Mouse (Mus musculus): ENCODE results near the gene Ppp2r3a.

The Ppp2r3a gene

DNA sequence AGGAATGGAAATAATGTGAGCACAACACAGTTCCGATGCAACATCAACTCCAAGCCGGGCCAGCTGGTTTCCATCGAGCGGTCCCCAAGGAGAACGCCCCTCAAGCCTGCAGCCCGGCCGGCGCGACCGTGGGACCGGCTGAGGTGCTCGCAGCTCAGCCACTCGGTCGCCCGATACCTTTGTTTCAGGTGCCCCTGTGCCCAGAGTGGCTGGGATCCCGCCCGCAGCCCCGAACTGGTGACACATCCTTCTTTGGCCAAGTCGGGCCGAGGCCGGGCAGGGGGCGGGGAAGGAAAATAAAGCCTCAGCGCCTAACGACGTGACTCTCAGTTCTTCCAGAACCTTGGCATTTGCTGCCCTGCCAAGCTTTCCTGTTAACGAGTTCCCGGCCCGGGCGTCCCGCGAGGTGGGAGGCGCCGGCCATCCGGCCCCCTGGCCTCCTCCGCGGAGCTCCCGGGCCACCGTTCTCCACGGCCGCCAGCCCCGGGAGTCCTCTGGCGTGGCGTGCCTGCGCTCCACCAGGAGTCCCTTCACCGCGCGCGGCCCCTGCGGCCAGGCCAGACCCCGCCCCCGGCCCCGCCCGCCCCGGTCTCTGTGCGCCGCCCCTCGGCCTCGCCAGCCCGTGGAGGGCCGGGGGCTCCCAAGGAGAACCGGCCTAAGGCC lies 483 bp downstream of the Ppp2r3a start:
- peak; percentile 73 for DNase-seq

DNA sequence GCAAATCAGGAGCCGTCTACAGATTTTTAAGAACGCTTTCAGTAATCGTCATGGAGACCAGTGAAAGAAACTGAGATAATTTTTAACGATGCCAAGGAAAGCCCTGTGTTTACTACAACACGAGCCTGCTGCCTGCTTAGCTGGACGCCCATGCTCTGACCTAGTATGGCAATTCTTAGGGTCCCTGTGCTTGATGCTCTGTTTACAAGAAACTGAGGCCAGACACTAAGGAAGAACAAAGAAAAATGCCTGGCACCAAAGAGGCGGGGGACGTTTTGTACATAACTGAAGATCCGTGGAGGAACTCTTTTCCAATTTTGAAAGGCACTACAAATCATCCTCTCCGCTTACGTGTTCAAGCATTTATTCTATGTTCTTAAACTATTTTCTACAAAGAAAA lies 1.1 kb downstream of the Ppp2r3a start:
- DNase-seq, result no peak

DNA sequence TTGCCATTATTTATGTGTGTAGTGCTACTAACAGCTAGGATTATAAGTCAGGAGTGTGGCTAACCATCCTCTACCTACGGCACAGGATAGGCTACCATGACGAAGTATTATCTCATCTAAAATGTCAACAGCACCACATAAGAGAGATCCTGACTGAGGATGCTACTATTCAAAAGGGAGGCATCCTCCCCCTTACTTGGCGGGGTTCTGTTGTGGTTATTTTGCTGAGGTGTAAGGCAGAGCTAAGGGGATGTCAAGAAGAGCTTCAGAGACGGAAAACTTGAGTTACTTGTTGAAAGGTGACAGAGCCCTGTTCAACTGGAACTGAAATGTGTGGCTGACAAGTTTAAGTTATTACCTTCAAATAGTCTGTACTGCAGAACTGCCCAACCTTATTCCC lies 2.0 kb downstream of the Ppp2r3a start:
- DNase-seq, result no peak

DNA sequence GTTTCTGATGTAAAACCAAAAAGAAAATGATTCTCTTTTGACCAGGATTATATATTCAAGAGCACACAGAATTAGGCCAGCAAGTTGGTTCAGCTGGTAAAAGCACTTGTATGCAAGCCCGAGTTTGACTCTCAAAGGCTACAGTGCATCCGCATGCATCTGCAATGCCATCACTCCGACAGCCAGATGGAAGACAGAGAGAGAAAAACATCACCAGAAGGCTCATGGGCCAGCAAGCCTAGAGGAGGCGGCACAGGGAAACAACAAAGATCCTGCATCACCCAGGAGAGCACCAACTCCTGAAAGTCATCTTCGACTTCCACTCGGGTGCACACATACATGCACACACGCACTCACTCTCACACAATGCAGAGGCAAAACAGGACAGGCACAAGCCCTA lies 4.1 kb downstream of the Ppp2r3a start:
- DNase-seq, result no peak

DNA sequence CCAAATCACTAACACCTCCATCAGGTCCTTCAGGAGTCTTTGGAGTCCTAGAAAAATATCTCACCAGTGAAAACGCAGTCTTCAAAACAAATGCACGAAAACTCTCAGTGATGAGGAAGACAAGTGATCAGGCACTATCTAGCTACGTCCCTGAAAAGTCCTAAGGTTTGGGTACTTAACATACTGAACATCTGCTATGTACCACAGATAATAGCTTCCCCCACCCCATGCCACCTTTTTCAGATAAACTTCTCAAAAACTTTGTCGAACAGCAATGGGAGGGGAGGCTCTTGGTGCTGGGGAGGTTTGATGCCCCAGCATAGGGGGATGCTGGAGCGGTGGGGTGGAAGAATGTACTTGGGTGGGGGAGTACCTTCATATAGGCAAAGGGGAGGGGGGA lies 6.1 kb downstream of the Ppp2r3a start:
- DNase-seq, result no peak

DNA sequence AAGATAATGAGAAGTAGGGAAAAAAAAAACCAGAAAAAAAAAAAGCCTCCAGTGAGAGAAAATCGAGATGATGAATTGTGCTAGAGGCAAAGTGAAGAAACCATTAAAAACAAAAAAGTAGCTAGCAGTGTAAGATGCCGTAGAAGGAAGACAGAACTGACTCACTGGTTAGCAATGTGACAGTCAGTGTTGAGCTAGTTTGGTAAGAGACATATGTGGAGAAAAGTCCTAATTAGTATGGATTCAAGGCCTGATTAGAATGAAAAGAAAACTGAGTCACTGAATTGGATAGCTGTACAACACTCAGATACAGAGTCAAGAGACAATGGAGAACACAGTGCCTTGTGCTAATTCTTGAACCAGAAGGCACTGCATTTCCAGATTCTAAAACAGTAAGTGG lies 7.9 kb downstream of the Ppp2r3a start:
- no peak for DNase-seq

DNA sequence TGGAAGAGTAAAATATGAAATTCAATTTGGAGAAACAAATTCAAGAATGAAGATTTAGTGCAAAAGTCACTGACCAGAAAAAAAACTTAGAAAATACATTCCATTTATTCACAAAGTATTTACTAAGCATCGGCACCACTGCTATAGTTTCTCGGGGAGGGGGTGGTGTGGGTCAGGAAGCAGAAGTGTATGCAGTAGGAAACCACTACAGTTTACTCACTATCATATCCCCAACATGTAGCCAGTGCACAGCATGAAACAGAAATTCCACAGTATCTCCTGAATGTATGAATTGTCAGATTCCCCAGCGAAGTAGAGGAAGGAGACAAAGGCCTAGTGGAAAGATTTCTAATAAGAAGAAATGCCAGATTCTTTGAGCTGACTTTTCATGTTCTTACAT lies 11.4 kb downstream of the Ppp2r3a start:
- DNase-seq, result no peak

DNA sequence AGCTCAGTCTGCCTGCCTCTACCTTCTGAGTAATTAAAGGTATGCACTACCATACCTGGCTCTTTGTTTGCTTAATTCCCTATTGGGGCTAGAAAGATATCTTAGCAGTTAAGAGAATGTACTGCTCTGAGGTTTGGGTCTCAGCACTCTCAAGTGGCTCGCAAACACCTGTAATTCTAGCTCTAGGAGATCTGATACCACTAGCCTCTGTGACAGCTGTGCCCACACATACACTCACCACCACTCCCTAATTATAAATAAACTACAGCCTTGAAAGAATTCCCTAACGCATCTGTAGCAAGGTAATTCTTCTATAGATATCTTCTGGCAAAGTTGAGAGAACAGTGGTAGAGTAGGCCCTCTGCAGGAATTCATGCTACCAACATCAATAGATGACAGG lies 15.8 kb downstream of the Ppp2r3a start:
- DNase-seq, result no peak

DNA sequence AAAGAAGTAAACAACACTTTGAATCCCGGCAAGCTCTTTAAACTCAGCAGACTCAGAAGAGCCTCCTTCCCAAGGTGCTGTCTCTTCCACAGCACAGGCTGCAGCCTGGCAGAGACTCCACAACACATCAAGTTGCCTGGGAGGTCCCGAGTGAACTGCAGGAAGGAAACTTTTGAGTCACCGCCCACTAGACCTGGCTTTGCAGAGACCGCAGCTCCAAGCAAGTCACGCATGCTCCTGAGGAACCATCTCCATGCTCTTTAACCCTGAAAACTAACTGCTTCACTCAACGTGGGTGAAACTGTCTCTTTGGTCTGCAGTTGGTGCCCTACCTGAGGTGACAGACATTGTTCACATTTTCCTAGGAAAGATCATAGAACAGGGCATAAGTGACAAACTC lies 19.6 kb downstream of the Ppp2r3a start:
- DNase-seq, result no peak

DNA sequence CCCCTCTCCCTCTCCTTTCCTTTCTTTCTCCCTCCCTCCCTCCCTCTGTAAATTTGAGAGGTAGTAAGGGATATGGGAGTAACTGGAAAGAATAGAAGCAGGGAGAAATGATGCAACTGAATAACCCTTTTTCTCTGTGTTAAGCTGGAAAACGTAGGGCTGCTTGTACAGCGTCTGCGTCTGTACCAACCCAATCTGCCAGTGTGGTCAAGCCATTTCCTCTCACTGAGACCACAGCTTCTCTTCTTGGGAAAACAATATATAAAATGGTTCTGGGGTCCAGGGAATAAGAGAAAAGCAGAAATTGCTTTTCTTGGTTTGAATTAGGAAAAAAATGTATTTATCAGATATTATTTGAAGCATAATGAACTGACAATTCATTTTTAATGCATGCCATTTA lies 21.6 kb downstream of the Ppp2r3a start:
- no peak for DNase-seq

DNA sequence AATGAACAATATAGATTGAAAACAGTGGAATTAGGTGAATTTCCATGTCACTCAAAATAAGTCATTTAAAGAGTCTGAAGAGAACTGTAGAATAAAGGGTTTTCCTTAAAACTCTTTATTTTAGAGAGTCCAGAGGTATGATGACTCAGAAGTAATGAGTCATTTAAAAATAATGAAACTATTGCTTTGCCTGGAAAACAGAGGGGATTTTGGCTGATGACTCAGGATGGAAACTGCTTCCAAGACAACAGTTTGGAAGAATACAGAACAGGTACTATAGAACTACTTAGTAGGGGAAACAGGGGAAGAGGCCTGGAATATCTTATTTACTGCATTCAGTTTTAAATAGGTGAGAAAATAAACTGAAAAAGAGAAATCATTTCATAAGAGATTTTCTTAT lies 22.7 kb downstream of the Ppp2r3a start:
- DNase-seq, result no peak

DNA sequence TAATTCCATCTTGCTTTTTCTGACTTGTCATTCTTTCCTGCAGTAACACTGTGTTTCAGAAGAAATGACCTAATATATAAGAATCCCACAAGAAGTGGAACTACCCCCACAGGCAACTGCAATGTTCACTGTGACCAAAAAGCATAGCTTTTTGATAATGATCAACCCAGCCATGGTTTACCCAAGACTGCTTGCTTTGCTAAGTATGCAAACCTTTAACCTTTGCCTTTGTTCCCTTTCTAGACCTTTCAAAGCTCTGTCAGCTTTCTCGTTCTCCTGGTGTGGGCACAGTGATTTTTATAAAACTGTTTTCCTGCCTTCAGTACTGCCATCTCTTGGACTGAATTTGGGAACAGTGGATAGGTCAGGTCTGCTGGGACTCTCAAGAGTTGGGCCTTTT lies 43.6 kb downstream of the Ppp2r3a start:
- no peak for DNase-seq

DNA sequence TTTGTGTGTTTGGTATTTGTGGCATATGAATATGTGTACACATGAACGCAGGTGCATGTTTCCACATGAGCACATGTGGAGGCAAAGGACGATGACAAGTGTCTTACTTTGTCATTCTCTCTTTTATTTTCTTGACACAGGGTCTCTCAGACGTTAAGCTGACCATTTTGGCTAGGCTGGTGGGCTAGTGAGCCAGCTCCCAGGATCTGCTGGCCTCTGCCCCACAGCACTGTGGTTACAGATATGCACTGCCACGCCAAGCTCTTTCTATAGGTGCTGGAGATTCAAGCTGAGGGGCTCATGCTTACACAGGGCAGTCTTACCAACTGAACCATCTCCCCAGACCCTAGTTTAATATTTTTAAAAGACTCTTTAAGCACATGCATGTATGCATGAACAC lies 45.1 kb downstream of the Ppp2r3a start:
- no peak for DNase-seq

DNA sequence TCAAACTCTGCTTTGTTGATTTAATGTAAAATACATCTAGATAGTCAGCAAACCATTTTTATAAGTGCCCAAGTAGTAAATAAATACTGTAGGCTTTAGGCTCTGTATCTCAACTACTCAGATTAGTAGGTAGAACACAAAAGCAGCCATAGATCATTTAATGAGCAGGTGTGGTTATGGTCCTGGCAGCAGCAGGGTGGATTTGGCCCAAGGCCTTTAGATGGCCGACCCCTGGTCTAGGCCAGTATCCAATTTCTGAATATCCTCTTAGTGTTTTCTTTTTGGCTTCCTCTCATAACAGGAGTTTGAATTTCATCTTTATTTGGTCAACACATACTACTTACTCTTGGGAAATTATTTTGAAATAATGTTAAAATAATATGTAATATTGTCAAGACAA lies 46.4 kb downstream of the Ppp2r3a start:
- no peak for DNase-seq

DNA sequence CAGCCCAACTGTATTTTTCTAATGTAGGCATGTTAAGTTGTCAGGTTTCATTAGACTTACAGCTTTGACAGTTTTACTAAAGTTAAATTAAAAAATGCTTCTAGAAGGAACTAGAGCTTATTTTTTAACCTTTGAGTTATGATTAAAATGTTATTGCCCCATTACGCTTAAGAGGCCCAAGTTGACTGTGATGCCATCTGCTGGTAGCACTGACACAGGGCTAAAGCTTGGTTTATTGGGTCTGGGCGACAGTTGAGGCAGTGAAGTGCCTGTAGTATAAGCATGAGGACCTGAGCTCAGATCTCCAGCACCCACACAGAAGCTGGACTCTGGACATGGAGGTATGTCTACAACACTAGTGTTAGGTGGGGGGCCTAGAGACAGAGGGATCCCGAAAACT lies 47.5 kb downstream of the Ppp2r3a start:
- no peak for DNase-seq

DNA sequence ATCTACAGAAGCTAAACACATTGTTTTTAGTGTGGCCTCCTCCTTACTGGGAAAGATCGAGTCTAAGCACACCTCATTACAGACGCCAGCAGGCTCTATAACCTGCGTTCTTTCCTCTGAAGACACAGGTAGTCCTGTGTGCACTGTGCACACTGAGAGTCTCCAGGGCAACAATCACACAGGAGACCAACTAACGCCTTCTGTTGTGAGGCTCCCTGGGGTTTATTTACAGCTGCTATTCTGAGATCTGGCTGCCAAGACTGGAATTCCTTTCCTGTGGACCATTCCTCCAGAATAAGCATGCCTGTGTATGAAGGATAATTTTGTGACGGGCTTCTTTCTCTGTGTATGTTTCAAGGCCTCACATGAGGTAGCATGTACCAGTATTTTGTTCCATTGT lies 51.0 kb downstream of the Ppp2r3a start:
- DNase-seq, result no peak

DNA sequence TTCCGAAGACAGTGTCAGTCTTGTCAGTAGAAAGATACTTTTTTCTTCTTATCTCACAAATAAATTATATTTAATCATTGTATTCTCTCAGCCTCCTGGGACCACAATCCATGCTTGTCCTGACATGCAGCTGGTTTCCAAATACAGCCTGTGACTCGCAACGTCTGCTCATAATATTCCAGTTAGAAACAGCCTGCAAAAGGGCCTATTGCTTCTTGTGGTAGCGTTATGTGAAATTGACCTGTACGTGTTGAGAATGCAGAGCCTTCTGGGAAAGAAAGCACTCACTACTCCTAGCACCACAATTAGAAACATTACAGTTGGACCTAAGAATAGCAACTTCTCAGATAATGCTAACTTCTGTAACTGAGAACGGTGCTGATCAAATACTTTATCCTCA lies 52.8 kb downstream of the Ppp2r3a start:
- DNase-seq, result peak; percentile 11

DNA sequence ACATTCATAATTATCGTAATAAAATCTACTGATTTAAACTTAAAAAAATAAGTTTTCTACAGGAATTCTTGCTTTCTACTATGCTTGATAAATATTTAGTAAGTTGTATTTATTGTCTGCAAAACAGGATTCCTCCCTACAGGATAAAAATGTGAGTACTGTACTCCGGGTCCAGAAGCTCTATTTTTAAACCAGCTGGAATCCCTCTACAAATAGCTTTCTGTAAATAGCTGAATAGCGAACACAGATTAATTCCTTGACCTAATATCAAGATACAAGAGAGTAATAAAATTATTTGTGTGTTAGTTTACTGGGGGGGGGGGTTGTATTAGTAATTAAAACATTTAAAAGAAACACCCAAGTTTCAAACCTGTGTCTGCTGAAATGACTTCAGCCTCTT lies 53.3 kb downstream of the Ppp2r3a start:
- DNase-seq, result no peak

DNA sequence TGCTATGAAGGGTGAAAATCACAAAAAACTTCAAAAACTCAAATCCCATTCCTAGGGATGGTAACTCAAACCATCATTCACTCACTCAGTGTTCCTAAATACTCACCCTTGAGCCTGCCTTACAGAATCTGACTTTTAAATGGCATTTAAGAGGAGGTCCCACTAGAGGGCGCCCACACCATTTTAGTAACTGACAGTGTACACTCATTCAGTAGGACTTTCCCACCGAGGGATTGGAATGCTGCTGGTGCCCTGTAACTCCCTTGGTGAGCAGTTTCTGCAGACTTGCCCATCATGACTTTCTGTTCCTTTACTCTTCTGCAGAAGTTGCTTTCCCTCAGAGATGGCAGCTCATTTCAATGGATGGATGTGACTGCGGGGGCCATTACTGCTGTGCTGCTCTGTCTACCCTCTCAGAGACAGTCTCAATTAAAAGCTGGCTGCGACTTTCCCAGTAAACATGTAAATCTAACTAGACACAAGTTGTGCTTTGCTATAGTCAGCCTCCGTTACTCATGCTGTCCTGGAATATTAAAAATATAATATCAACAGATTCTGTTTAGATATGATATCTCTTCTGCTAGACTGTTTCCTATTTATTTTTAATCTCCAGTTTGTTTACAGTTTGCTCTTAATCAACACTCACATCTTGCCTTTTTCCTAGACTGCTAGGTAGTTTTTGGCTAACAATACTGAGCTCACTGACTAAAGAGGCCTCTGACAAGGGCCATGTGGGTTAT lies 69.5 kb downstream of the Ppp2r3a start:
- peak; percentile 93 for DNase-seq

DNA sequence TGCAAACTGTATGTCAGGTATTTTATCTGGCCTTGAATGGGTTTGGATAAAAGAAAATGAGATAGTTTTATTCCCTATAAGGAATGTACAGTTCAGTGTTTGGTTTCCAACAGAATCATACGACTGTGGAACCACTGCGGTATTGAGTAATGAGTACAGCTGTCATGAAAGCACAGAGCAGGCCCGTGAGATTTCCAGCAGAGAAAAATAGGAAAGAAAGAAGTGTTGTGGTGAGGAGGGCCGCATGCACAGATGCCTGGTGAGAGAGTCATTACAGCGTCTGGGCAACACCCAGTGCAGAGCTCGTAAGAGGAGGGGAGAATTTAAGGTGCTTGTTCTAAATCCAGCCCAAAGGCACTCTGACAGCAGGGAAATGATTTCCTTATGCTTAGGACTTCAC lies 70.3 kb downstream of the Ppp2r3a start:
- no peak for DNase-seq

DNA sequence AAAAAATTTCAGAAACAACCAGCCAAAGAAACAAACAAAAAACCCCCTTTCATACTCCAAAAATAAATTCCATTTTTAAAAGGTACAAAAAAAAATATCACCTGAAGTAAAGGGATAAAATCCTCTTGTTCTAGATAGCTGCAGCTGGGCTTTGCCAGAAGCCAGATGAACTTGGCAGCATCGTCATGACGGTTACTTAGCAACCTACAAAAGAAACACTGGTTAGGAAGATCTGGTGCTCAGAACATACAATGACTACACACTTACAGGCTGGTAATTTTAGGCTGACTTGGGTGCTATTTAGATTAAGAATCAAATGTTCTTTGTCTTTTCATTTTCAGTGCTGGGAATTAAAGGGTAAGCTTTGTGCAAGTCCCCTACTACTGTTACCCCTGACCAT lies 71.4 kb downstream of the Ppp2r3a start:
- DNase-seq, result no peak

DNA sequence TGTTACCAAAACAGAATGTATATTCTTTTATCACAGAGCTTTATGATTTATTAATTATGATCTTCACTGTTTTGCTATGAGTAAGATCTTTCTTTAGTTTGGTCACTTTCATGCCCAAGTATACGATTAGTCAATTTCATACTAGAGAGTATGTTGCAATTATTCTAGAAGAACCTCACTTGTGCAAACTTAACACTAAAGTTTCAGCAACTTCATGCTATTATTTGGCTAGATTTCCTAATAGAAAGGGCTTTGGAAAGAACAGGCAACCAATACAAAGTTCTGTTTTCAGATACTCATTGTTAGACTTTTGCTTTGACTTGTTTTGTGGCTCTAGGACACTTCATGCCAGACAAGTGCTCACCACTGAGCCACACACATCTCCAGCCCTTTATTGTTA lies 91.0 kb downstream of the Ppp2r3a start:
- DNase-seq, result no peak

DNA sequence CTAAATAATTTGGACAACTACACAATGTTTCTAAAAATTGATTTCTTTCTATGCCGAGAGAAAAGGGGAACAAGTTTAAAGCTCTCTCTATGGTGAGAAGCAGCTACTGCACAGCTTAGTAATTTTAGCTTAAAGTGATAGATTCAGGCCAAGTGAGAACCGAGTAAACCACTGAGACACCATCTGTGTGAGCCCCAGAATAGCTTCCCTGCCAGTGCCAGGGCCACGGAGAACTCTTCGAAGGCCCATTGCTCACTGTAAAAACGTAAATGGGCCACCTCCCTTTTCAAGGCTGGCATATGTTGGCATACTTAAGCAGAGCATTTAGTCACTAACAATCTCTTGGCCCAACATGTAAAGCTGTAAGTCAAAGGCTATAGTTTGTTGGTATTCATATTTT lies 91.5 kb downstream of the Ppp2r3a start:
- no peak for DNase-seq

DNA sequence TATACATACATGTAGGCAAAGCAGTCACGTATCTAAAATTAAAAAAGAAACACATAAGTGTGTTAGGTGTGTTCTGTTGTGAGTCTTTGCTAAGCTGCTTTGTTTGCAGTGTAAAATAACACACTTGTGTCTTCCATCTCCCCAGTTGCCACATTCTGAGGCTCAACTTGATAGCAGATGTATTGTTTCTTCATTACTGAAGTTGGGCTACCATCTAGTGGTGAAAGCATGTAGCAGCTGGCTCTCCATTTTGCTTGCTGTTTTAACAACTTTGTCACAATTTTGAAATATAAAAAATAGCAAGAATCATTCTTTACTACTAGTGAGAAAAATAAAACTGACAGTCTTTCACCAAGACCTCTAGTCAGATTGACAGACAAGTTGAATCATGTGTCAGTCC lies 92.2 kb downstream of the Ppp2r3a start:
- peak; percentile 9 for DNase-seq

DNA sequence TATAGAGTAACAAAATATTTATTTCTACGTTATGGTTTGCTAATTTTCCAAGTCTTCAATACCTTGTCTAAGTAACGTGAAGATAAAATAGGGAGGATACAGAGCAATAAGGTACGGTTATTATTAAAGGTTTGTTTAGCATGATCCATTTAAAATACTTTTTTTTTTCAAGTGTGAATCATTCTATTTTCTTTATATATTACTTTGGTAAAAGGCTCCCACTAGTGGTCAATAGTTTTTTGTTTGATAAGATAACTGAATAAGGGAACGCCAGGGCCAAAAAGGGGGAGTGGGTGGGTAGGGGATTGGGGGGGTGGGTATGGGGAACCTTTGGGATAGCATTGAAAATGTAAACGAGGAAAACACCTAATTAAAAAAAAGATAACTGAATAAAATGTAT lies 98.7 kb downstream of the Ppp2r3a start:
- DNase-seq, result no peak

Measured in lung, postnatal 14 days (tissue).